In genomic region chr4:119107867-119108266, GRCm38 (mm10) we compare ENCODE assay signal across 9 mouse cellular contexts. TPM values are rescaled to one million over a fixed set of nuclear protein-coding genes. Genes with fewer than 3 reads are reported as not detected.
DNase-seq lines count a peak whose midpoint lies in the region; ATAC-seq and TF ChIP-seq lines count a peak whose summit lies in the region.
"Had no signal": no experiment of that assay in that cellular context is flagged by ENCODE, and none has a peak within 500 bp of the region (broad histone marks: within the 10 kb centered on the region; RNA-seq: fewer than 3 reads in every experiment).

No protein-coding gene starts in this region.

- H3K36me3 ChIP-seq in heart, embryonic 15.5 days, result no peaks in the 10 kb centered on the region
- no peaks in the 10 kb centered on the region for H3K36me3 ChIP-seq in hindbrain, embryonic 16.5 days (ENCODE audit: control insufficient read depth, insufficient read depth, low read length)
- no peaks in the 10 kb centered on the region for H3K36me3 ChIP-seq in midbrain, embryonic 14.5 days (ENCODE audit: control insufficient read depth, insufficient read depth, low read length)

- ATAC-seq in heart, embryonic 15.5 days (replicated peaks; ENCODE audit: insufficient number of reproducible peaks, insufficient read depth, low FRiP score, low read depth), result no peak
- ATAC-seq in hindbrain, embryonic 16.5 days, result no peak
- no peak for ATAC-seq in midbrain, embryonic 14.5 days (ENCODE audit: low FRiP score, low TSS enrichment)

- DNase-seq in heart, adult 18-20 months, result no peak
- no peak for DNase-seq in midbrain, embryonic 14.5 days
- DNase-seq in right cerebral cortex, postnatal 25 days, result no peak
- DNase-seq in adrenal gland, postnatal 14 days, result no peak
- no peak for DNase-seq in frontal cortex, postnatal 36 days (ENCODE audit: low spot score in 2 of 2)

- H3K9ac ChIP-seq in heart, embryonic 15.5 days, result 0 out of 2 replicates have a peak overlapping the region, but pooled peaks have one; percentile 87
- H3K9ac ChIP-seq in hindbrain, embryonic 16.5 days (ENCODE audit: low read depth, low read length), result no peak overlapping the region
- H3K9ac ChIP-seq in midbrain, embryonic 14.5 days (replicated peaks; ENCODE audit: low read length), result 0 out of 2 replicates have a peak overlapping the region, but pooled peaks have one; percentile 73

- H3K27me3 ChIP-seq in heart, embryonic 15.5 days, result no peaks in the 10 kb centered on the region
- no peaks in the 10 kb centered on the region for H3K27me3 ChIP-seq in hindbrain, embryonic 16.5 days (replicated peaks; ENCODE audit: control insufficient read depth, insufficient read depth, low read length)
- H3K27me3 ChIP-seq in midbrain, embryonic 14.5 days (ENCODE audit: control insufficient read depth, insufficient read depth, low read length), result no peaks in the 10 kb centered on the region
- H3K27me3 ChIP-seq: Patski had no signal

- no peaks in the 10 kb centered on the region for H3K9me3 ChIP-seq in heart, embryonic 15.5 days (replicated peaks)
- no peaks in the 10 kb centered on the region for H3K9me3 ChIP-seq in hindbrain, embryonic 16.5 days (ENCODE audit: control insufficient read depth, low read length)
- H3K9me3 ChIP-seq in midbrain, embryonic 14.5 days (ENCODE audit: control insufficient read depth, low read length), result no peaks in the 10 kb centered on the region

- H3K27ac ChIP-seq in heart, embryonic 15.5 days, result peak overlapping the region; percentile 97
- H3K27ac ChIP-seq in cortical plate, adult 2 months (ENCODE audit: insufficient read depth, low read length), result no peak overlapping the region
- peak overlapping the region; percentile 42 for H3K27ac ChIP-seq in hindbrain, embryonic 16.5 days (ENCODE audit: low read depth, low read length)
- no peak overlapping the region for H3K27ac ChIP-seq in midbrain, embryonic 14.5 days (replicated peaks; ENCODE audit: low read depth, low read length)

- H3K4me3 ChIP-seq in heart, embryonic 15.5 days, result peak overlapping the region; percentile 83
- peak overlapping the region; percentile 77 for H3K4me3 ChIP-seq in cortical plate, adult 2 months (ENCODE audit: insufficient read depth, low read length)
- H3K4me3 ChIP-seq in hindbrain, embryonic 16.5 days (ENCODE audit: low read length), result peak overlapping the region; percentile 77
- H3K4me3 ChIP-seq in midbrain, embryonic 14.5 days (replicated peaks; ENCODE audit: low read depth, low read length), result peak overlapping the region; percentile 81; the same call in 1 of the 2 replicates

- no peak for TF ChIP-seq POLR2A in cortical plate, adult 2 months (IDR thresholded peaks at IDR 0.05; ENCODE audit: extremely low read depth, insufficient read depth, low read length)

- WGBS in heart, embryonic 15.5 days, result 77% methylated on average over 2 of the region's 2 CpGs
- 68% methylated on average over 2 of the region's 2 CpGs for WGBS in hindbrain, embryonic 16.5 days
- WGBS in midbrain, embryonic 14.5 days, result 84% methylated on average over 2 of the region's 2 CpGs

- peaks cover 59% of the 10 kb centered on the region for H3K4me1 ChIP-seq in heart, embryonic 15.5 days (replicated peaks)
- 0 out of 2 replicates have a peak, but pooled peaks cover 2% of the 10 kb centered on the region for H3K4me1 ChIP-seq in cortical plate, adult 2 months (ENCODE audit: control insufficient read depth, insufficient read depth, low read length)
- H3K4me1 ChIP-seq in hindbrain, embryonic 16.5 days (ENCODE audit: control insufficient read depth, insufficient read depth, low read depth, low read length), result peaks cover 19% of the 10 kb centered on the region
- H3K4me1 ChIP-seq in midbrain, embryonic 14.5 days (ENCODE audit: control insufficient read depth, insufficient read depth, low read length), result peaks cover 14% of the 10 kb centered on the region

- no peak for TF ChIP-seq CTCF in cortical plate, adult 2 months (IDR thresholded peaks at IDR 0.05; ENCODE audit: extremely low read depth, insufficient read depth, low read length)

- H3K4me2 ChIP-seq in heart, embryonic 15.5 days, result peak overlapping the region; percentile 76
- H3K4me2 ChIP-seq in hindbrain, embryonic 16.5 days (ENCODE audit: low read length), result peak overlapping the region; percentile 82
- H3K4me2 ChIP-seq in midbrain, embryonic 14.5 days (ENCODE audit: low read length), result peak overlapping the region; percentile 82

RNA-seq across cellular contexts. Expression of gene Slc2a1, which starts 0.6 kb away (rescaled TPM):
- polyA plus RNA-seq in heart, embryonic 15.5 days (2015; fragmentation: Nextera tagmentation; extraction: Ambion mirVana), result 119 and 127 TPM in 2 replicates
- 10 to 100 TPM; 12.2 to 13.5 TPM for total RNA-seq in heart, adult 18-20 months (2021)
- polyA plus RNA-seq in cortical plate, adult 2 months (2012; rRNA removed), result 112 and 125 TPM in 2 replicates
- 100 and 106 TPM in 2 replicates for polyA plus RNA-seq in hindbrain, embryonic 16.5 days (2015; fragmentation: Nextera tagmentation; extraction: Ambion mirVana)
- polyA plus RNA-seq in midbrain, embryonic 14.5 days (2014; fragmentation: Nextera tagmentation; extraction: Ambion mirVana), result 61.3 and 94.4 TPM in 2 replicates
- 15.9 and 19.6 TPM in 2 replicates for total RNA-seq in adrenal gland, postnatal 14 days (2021)

Comparison
In these comparisons a context has a peak if more than half of its experiments do, and no peak if none do; other contexts are left out.
1. H3K27ac ChIP-seq: peak in heart, embryonic 15.5 days (single experiment) and hindbrain, embryonic 16.5 days (single experiment); none in cortical plate, adult 2 months (single experiment) and midbrain, embryonic 14.5 days (single experiment).
2. Peak in every context shown above with its lines, with median percentiles within 50 percentile points of each other: H3K4me2 ChIP-seq and H3K4me3 ChIP-seq.